Mouse (Mus musculus) c-Kit-positive CD71-negative TER-119-negative erythroid progenitor cells, embryonic 14.5 days (primary cell): ENCODE measurements around the gene Gm6034.
A peak's percentile ranks its signal among the peaks of the same experiment; 100 is the strongest.
"Not testable (repeated sequence)": the region's sequence is repeated elsewhere in the genome, so short reads cannot be mapped to it uniquely, and the experiment has no call there.

Source experiments
- DNase-seq: peaks from one replicate; pipeline ENCODE4 v3.0.0-alpha.2; 2013; ENCODE audit warnings: low read depth

The Gm6034 gene

GRCm38 (mm10) chr17:36082519-36083232 lies 39.9 kb downstream of the Gm6034 start:
- not testable (repeated sequence) for DNase-seq

- DNase-seq, result peak; percentile 26
Observed at GRCm38 (mm10) chr17:36083266-36083869, 40.6 kb downstream of the Gm6034 start.

- DNase-seq, result no peak
Observed at GRCm38 (mm10) chr17:36083870-36084451, 41.2 kb downstream of the Gm6034 start.

- not testable (repeated sequence) for DNase-seq
Observed at GRCm38 (mm10) chr17:36085976-36086375, 43.2 kb downstream of the Gm6034 start.

GRCm38 (mm10) chr17:36091933-36092332 lies 49.2 kb downstream of the Gm6034 start:
- not testable (repeated sequence) for DNase-seq

- DNase-seq, result not testable (repeated sequence)
Observed at GRCm38 (mm10) chr17:36092520-36092919, 49.8 kb downstream of the Gm6034 start.

GRCm38 (mm10) chr17:36093936-36094335 lies 51.2 kb downstream of the Gm6034 start:
- no peak for DNase-seq

GRCm38 (mm10) chr17:36099603-36100002 lies 56.8 kb downstream of the Gm6034 start:
- DNase-seq, result not testable (repeated sequence)

- DNase-seq, result not testable (repeated sequence)
Observed at GRCm38 (mm10) chr17:36102091-36102490, 59.3 kb downstream of the Gm6034 start.
